Mouse (Mus musculus) hindbrain, postnatal 0 days (tissue): Measurements from ENCODE around the gene Dcaf6. TPM values are rescaled to one million over a fixed set of nuclear protein-coding genes. Genes with fewer than 3 reads are reported as not detected.

Experiments used
- ATAC-seq: fragments of 200-750 bp; cut with Nextera tagmentation; 2 replicates; pipeline ENCODE4 v1.8.0; 2017; ENCODE audit warnings: mild to moderate bottlenecking, moderate TSS enrichment, moderate library complexity
- DNase-seq: peaks from one replicate; pipeline ENCODE4 v3.0.0-alpha.2; 2015; ENCODE audit warnings: low spot score
- H3K27ac ChIP-seq: fragments of 300-500 bp; sonication (generic); 2 replicates; pipeline ENCODE4 v1.5.1; 2014; ENCODE audit warnings: mild to moderate bottlenecking
- H3K27me3 ChIP-seq: fragments of 300-500 bp; sonication (generic); 2 replicates; pipeline ENCODE4 v1.6.1; 2014; ENCODE audit warnings: low read length, mixed read lengths; ENCODE audit not compliant: insufficient read depth
- H3K36me3 ChIP-seq: fragments of 300-500 bp; sonication (generic); 2 replicates; pipeline ENCODE4 v1.6.1; 2014; ENCODE audit warnings: low read length, mixed read lengths; ENCODE audit not compliant: insufficient read depth
- H3K4me1 ChIP-seq: fragments of 300-500 bp; sonication (generic); 2 replicates; pipeline ENCODE4 v1.6.1; 2014; ENCODE audit warnings: antibody characterized with exemption, low read length, mixed read lengths; ENCODE audit not compliant: insufficient read depth
- H3K4me2 ChIP-seq: fragments of 300-500 bp; sonication (generic); 2 replicates; pipeline ENCODE4 v1.6.1; 2014; ENCODE audit warnings: low read depth, mild to moderate bottlenecking, low read length, moderate library complexity, mixed read lengths
- H3K4me3 ChIP-seq: fragments of 300-500 bp; sonication (generic); 2 replicates; pipeline ENCODE4 v1.5.1; 2014; ENCODE audit warnings: low read length
- H3K9ac ChIP-seq: fragments of 300-500 bp; sonication (generic); replicated peaks from 2 replicates; pipeline ENCODE4 v1.6.1; 2014; ENCODE audit warnings: mild to moderate bottlenecking, low read length, moderate library complexity, mixed read lengths
- H3K9me3 ChIP-seq: fragments of 300-500 bp; sonication (generic); 2 replicates; pipeline ENCODE4 v1.6.1; 2016; ENCODE audit warnings: low read length, mixed read lengths
- CTCF ChIP-seq: IDR thresholded peaks from 2 replicates; pipeline ENCODE4 v1.5.1; 2016; ENCODE audit warnings: antibody characterized with exemption, control low read depth, low read depth
- WGBS: fragments of 180-500 bp; shearing (Covaris S2); extraction: QIAGEN DNeasy Blood & Tissue Kit; methylation state at CpG from one replicate; pipeline ENCODE4 v1.1.7; 2014; 5-methylcytosine and 5-hydroxymethylcytosine counted together
- polyA plus RNA-seq: library from polyadenylated mRNA; unstranded; fragments of >200 nt; fragmentation: Nextera tagmentation; extraction: Ambion mirVana; gene quantifications from 2 replicates; pipeline ENCODE4 v1.2.1, GENCODE M21; 2015
- total RNA-seq: library from RNA; depleted of rRNA; stranded (reverse); fragments of >200 nt; gene quantifications from 2 replicates; pipeline ENCODE4 v1.2.3, GENCODE M21; 2014

The Dcaf6 gene
- total and polyA plus RNA-seq, 2 experiments from 2014 or later: 19.2 to 32.9 TPM

DNA sequence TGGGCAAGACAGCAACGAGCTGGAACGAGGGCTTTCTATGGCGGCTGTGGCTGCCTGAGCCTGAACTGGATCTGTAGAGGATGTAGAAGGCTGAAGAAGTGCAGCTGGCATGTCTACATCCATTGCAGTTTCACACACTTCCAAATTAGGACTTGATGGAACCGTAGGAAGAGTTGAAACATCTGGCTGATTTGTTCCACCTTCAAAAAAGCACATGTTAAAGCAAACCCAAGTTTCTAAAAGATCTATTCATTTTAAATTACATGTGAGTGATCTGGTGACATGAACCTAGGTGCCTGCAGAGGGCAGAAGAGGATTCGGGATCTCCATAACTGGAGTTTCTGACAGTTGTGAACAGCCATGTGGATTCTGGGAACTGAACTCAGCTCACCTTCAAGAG, 71.6 kb downstream of the Dcaf6 start:
- Histone ChIP-seq H3K9ac (no peak overlapping the region), H3K4me1 (no peaks in the 10 kb centered on the region), H3K4me2 (no peak overlapping the region), H3K4me3 (no peak overlapping the region), H3K36me3 (peaks cover 14% of the 10 kb centered on the region; the same call in 1 of the 2 replicates), H3K9me3 (no peaks in the 10 kb centered on the region), H3K27ac (no peak overlapping the region), H3K27me3 (no peaks in the 10 kb centered on the region)
- peak; percentile 30; the same call in 1 of the 2 replicates for TF ChIP-seq CTCF
- 75% methylated on average over 5 of the region's 5 CpGs for WGBS
- DNase-seq: peak; percentile 26
- no peak for ATAC-seq

- 89% methylated on average over 9 of the region's 9 CpGs for WGBS
- no peak overlapping the region for H3K27ac ChIP-seq
- no peaks in the 10 kb centered on the region for H3K27me3 ChIP-seq
- TF ChIP-seq CTCF: no peak
- no peak for ATAC-seq
- no peak overlapping the region for H3K4me2 ChIP-seq
- peaks cover 14% of the 10 kb centered on the region; the same call in 1 of the 2 replicates for H3K36me3 ChIP-seq
- no peaks in the 10 kb centered on the region for H3K9me3 ChIP-seq
- H3K9ac ChIP-seq: no peak overlapping the region
- no peaks in the 10 kb centered on the region for H3K4me1 ChIP-seq
- no peak overlapping the region for H3K4me3 ChIP-seq
- DNase-seq: no peak
Observed at GRCm38 (mm10) chr1:165386525-165386923, 73.8 kb downstream of the Dcaf6 start.

DNA sequence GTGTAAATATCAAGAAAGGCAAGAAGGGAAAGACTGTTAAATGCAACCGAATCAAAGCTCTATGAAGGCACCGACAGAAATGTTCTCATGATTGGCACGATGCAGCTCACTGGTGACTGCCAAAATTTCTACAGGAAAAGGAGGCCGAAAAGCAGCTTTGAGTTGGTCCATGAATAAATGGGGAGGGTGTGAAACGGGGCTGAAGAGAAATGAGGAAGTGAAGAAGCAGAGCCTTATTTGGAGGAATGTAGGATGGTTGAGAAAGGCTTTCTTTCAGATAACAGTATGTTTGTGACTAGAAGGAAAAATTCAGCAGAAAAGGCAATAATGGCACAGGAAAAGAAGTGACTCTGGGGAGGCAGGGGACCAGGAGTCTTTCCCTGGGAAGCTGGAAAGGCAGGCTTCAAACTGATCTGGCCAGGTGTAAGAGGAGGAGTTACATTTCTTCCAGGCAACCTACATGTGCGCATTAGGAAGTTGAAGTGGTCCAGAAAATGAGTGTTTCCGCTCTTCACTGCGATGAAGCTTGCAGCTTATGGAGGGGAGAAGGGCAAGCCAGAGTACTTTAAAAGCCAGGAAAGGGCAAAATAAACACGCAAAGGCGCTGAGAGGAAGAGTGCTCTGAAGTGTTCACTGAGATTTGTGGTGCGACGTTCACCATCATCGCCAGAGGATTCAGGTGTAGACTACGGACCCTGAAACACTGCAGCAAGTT, 74.3 kb downstream of the Dcaf6 start:
- no peaks in the 10 kb centered on the region for H3K27me3 ChIP-seq
- no peak for TF ChIP-seq CTCF
- peaks cover 14% of the 10 kb centered on the region; the same call in 1 of the 2 replicates for H3K36me3 ChIP-seq
- 93% methylated on average over 14 of the region's 14 CpGs for WGBS
- H3K9ac ChIP-seq: no peak overlapping the region
- no peaks in the 10 kb centered on the region for H3K9me3 ChIP-seq
- H3K4me2 ChIP-seq: no peak overlapping the region
- ATAC-seq: no peak
- H3K4me1 ChIP-seq: no peaks in the 10 kb centered on the region
- H3K27ac ChIP-seq: no peak overlapping the region
- DNase-seq: no peak
- H3K4me3 ChIP-seq: no peak overlapping the region

- TF ChIP-seq CTCF: no peak
- H3K9me3 ChIP-seq: no peaks in the 10 kb centered on the region
- no peak overlapping the region for H3K27ac ChIP-seq
- H3K4me1 ChIP-seq: no peaks in the 10 kb centered on the region
- H3K9ac ChIP-seq: no peak overlapping the region
- H3K4me3 ChIP-seq: no peak overlapping the region
- H3K36me3 ChIP-seq: no peaks in the 10 kb centered on the region
- 79% methylated on average over 9 of the region's 9 CpGs for WGBS
- H3K27me3 ChIP-seq: no peaks in the 10 kb centered on the region
- no peak for ATAC-seq
- no peak overlapping the region for H3K4me2 ChIP-seq
- DNase-seq: no peak
Observed at GRCm38 (mm10) chr1:165373839-165374238, 86.4 kb downstream of the Dcaf6 start.

DNA sequence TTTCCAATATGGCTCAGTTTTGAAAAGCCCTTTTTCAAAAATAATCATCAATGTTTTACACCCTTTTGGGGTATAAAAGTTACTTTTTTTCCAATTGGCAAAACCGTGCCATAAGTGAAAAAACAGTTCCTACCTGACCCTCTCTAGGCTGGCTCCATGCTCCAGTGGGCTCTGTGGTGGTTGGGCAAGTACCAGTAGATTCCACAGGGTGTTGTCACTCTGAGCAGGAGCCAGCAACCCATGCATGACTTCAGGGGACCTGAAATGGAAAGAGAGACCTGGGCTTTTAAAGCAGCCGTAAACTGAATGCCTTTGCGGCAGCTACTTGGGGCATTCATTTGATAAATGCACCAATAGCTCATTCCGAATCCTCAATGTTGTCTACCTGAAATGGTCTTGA, 89.3 kb downstream of the Dcaf6 start:
- TF ChIP-seq CTCF: no peak
- no peak overlapping the region for H3K4me3 ChIP-seq
- WGBS: 93% methylated on average over 4 of the region's 4 CpGs
- no peak overlapping the region for H3K27ac ChIP-seq
- no peaks in the 10 kb centered on the region for H3K9me3 ChIP-seq
- no peaks in the 10 kb centered on the region for H3K4me1 ChIP-seq
- H3K27me3 ChIP-seq: no peaks in the 10 kb centered on the region
- no peak overlapping the region for H3K4me2 ChIP-seq
- H3K9ac ChIP-seq: no peak overlapping the region
- DNase-seq: no peak
- no peak for ATAC-seq
- H3K36me3 ChIP-seq: no peaks in the 10 kb centered on the region

DNA sequence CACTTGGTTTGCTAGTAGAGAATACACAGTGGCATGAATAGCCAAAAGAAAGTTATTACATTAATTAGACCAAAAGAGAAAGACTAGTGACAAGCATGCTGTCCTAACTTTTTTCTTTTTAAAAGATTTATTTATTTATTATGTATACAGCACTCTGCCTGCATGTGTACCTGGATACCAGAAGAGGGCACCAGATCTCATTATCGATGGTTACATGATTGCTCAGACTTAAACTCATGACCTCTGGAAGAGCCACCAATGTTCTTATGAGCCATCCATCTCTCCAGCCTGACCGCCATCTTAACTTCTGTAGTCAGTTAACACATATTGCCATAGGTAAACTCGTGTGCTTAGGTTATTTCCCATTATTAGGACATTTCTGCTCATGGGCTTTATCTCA, 95.2 kb downstream of the Dcaf6 start:
- no peak for TF ChIP-seq CTCF
- Histone ChIP-seq H3K9ac (no peak overlapping the region), H3K4me2 (no peak overlapping the region), H3K27ac (no peak overlapping the region), H3K27me3 (no peaks in the 10 kb centered on the region), H3K36me3 (no peaks in the 10 kb centered on the region), H3K4me3 (no peak overlapping the region), H3K9me3 (no peaks in the 10 kb centered on the region), H3K4me1 (no peaks in the 10 kb centered on the region)
- DNase-seq (no peak), ATAC-seq (no peak)
- 97% methylated on average over 3 of the region's 3 CpGs for WGBS

DNA sequence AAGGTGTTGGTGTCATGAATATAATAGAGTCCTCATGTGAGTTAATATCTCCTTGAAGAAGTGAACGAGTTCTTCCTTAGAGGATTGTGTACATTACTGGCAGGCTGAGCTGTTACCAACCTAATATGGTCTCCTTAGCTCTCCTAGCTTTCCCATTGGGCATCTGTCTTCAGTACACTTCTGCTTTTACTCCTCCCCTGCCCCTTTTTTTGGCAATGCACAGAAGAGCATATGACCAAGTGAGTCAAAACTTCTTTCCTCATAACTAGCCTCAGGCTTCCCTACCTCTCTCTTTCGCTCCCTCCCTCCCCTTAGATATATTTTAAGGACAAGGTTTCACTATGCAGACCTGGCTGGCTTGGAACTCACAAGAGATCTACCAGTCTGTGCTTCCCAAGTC, 97.0 kb downstream of the Dcaf6 start:
- Histone ChIP-seq H3K9me3 (no peaks in the 10 kb centered on the region), H3K27me3 (no peaks in the 10 kb centered on the region), H3K4me3 (no peak overlapping the region), H3K4me1 (no peaks in the 10 kb centered on the region), H3K36me3 (no peaks in the 10 kb centered on the region), H3K9ac (no peak overlapping the region), H3K4me2 (no peak overlapping the region), H3K27ac (no peak overlapping the region)
- TF ChIP-seq CTCF: no peak
- ATAC-seq: no peak
- 92% methylated on average over 2 of the region's 2 CpGs for WGBS
- no peak for DNase-seq
